Mouse (Mus musculus) C2C12 (cell line): ENCODE measurements around the gene Capzb. TPM values are rescaled to one million over a fixed set of nuclear protein-coding genes. Genes with fewer than 3 reads are reported as not detected.

Source experiments
- H3K27me3 ChIP-seq: one replicate; pipeline ENCODE4 v1.6.1; 2011; ENCODE audit not compliant: control insufficient read depth, insufficient read depth, insufficient read length
- H3K36me3 ChIP-seq: one replicate; pipeline ENCODE4 v1.6.1; 2011; ENCODE audit not compliant: control insufficient read depth, insufficient read depth
- H3K4me3 ChIP-seq: one replicate; pipeline ENCODE4 v1.5.1; 2011; ENCODE audit warnings: mild to moderate bottlenecking, control low read depth; ENCODE audit not compliant: poor library complexity, insufficient read depth, severe bottlenecking
- H3K79me2 ChIP-seq: one replicate; pipeline ENCODE4 v1.6.1; 2011; ENCODE audit not compliant: control insufficient read depth, insufficient read depth
- H3K79me3 ChIP-seq: one replicate; pipeline ENCODE4 v1.6.1; 2011; ENCODE audit warnings: low read depth, control low read depth
- H3ac ChIP-seq: one replicate; pipeline ENCODE3; 2011; ENCODE audit warnings: low read depth; ENCODE audit not compliant: control insufficient read depth, insufficient read length
- CEBPB ChIP-seq: IDR thresholded peaks from one replicate; pipeline ENCODE4 v1.6.1; 2011; ENCODE audit warnings: low read depth, mild to moderate bottlenecking, control low read depth, moderate library complexity
- CTCF ChIP-seq: IDR thresholded peaks from one replicate; pipeline ENCODE4 v1.5.1; 2011; ENCODE audit not compliant: control insufficient read depth, insufficient read depth, insufficient read length
- FOSL1 ChIP-seq: IDR thresholded peaks from one replicate; pipeline ENCODE4 v1.8.0; 2011; ENCODE audit warnings: mild to moderate bottlenecking, low read length; ENCODE audit not compliant: poor library complexity, insufficient read depth, severe bottlenecking
- MAX ChIP-seq: IDR thresholded peaks from one replicate; pipeline ENCODE4 v1.6.1; 2011; ENCODE audit warnings: mild to moderate bottlenecking, control low read depth
- MYOD1 ChIP-seq: IDR thresholded peaks from one replicate; pipeline ENCODE4 v1.6.1; 2011; ENCODE audit warnings: low read depth; ENCODE audit not compliant: control insufficient read depth, insufficient read length
- MYOG ChIP-seq: IDR thresholded peaks from one replicate; pipeline ENCODE4 v1.6.1; 2011; ENCODE audit not compliant: control insufficient read depth, insufficient read length; ENCODE audit errors: extremely low read depth
- USF1 ChIP-seq: IDR thresholded peaks from one replicate; pipeline ENCODE4 v1.6.1; 2011; ENCODE audit warnings: low read depth, mild to moderate bottlenecking, control low read depth, moderate library complexity
- polyA plus RNA-seq: library from polyadenylated mRNA; unstranded; fragments of >200 nt; fragmentation: generic; extraction: Trizol; gene quantifications from one replicate; pipeline ENCODE4 v1.2.1, GENCODE M21; 2012; ENCODE audit warnings: missing spikeins

Gene Capzb
- polyA plus RNA-seq, 1 experiment: 362 TPM

- Histone ChIP-seq H3K36me3 (peaks cover 51% of the 10 kb centered on the region), H3K79me2 (no peaks in the 10 kb centered on the region), H3K27me3 (no peaks in the 10 kb centered on the region), H3K79me3 (no peaks in the 10 kb centered on the region), H3ac (no peak overlapping the region), H3K4me3 (no peak overlapping the region)
- TF ChIP-seq MYOG (no peak), MAX (no peak), CTCF (no peak), FOSL1 (no peak), USF1 (no peak), CEBPB (no peak), MYOD1 (no peak)
Measured at GRCm38 (mm10) chr4:139292038-139292437, 99.3 kb downstream of the Capzb start.

DNA sequence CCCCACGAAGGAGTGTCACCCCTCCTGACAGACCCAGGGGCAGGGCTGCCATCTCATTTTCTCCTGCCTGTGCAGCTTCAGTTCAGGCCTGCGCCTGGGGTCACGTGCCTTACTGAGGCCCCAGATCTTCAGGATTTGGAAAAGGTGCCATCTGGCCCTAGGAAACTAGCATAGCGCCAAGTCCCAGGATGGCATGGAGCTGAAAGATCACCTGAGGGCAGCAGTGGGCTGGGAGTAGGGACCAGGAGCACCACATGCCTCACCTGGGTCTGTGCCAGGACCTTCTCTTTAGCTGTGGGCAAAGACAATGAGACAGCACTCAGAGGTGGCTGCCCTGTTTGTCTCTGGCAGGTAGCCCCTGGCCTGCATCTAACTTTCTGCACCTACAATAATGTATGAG lies 104.9 kb downstream of the Capzb start:
- no peak overlapping the region for H3ac ChIP-seq
- no peak overlapping the region for H3K4me3 ChIP-seq
- H3K79me2 ChIP-seq: no peaks in the 10 kb centered on the region
- no peaks in the 10 kb centered on the region for H3K27me3 ChIP-seq
- H3K79me3 ChIP-seq: no peaks in the 10 kb centered on the region
- TF ChIP-seq MAX (no peak), CEBPB (no peak), CTCF (no peak), MYOD1 (no peak), MYOG (no peak), USF1 (no peak), FOSL1 (no peak)
- H3K36me3 ChIP-seq: no peaks in the 10 kb centered on the region

GRCm38 (mm10) chr4:139298671-139299366 lies 106.1 kb downstream of the Capzb start:
- H3K79me2 ChIP-seq: no peaks in the 10 kb centered on the region
- no peaks in the 10 kb centered on the region for H3K36me3 ChIP-seq
- H3K4me3 ChIP-seq: no peak overlapping the region
- no peak overlapping the region for H3ac ChIP-seq
- TF ChIP-seq MAX (no peak), MYOD1 (no peak), CEBPB (no peak), MYOG (no peak), USF1 (no peak), CTCF (no peak), FOSL1 (no peak)
- no peaks in the 10 kb centered on the region for H3K27me3 ChIP-seq
- no peaks in the 10 kb centered on the region for H3K79me3 ChIP-seq

DNA sequence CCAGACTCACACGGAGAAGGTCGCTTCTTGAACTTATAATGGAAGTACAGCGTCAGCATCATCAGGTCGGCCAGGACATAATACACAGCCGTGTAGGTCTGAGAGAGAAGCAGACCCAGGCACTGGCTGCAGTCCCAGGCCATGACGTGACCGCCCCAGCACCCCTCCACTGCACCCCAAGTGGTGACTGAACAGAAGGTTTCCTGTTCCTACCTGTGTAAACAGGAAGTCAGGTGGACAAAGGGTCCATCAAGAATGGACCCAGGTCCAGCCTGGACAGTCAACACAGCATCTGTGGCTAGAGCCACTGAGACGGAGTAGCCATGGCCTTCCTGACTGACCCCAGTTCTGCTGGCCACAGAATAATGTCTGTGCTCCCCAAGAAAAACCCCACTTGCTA lies 109.1 kb downstream of the Capzb start:
- Histone ChIP-seq H3K4me3 (no peak overlapping the region), H3ac (no peak overlapping the region), H3K79me3 (no peaks in the 10 kb centered on the region), H3K36me3 (no peaks in the 10 kb centered on the region), H3K27me3 (no peaks in the 10 kb centered on the region), H3K79me2 (no peaks in the 10 kb centered on the region)
- TF ChIP-seq MAX (no peak), USF1 (no peak), FOSL1 (no peak), CEBPB (no peak), MYOD1 (no peak), CTCF (no peak), MYOG (no peak)

DNA sequence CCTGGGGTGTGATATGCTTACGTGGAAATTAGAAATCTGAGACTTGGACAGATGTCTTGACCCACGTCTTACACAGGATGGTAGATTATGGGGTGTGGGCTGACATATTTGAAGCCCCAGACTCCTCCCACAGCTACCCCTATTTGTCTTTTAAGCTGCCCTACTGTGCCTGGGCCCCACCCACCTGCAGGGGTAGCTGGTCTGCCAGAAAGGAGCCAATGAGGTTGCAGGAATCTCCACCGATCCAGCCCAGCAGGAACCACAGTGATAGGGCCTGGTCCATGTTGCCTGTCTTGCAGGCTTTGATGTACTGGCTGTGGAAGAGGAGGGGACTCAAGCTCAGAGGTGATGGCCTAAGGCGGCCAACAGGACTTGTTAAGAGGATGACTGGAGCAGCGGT lies 109.5 kb downstream of the Capzb start:
- Histone ChIP-seq H3K4me3 (no peak overlapping the region), H3ac (no peak overlapping the region), H3K36me3 (no peaks in the 10 kb centered on the region), H3K27me3 (no peaks in the 10 kb centered on the region), H3K79me2 (no peaks in the 10 kb centered on the region), H3K79me3 (no peaks in the 10 kb centered on the region)
- TF ChIP-seq MYOD1 (no peak), CEBPB (no peak), USF1 (no peak), MAX (no peak), MYOG (no peak), CTCF (no peak), FOSL1 (no peak)

DNA sequence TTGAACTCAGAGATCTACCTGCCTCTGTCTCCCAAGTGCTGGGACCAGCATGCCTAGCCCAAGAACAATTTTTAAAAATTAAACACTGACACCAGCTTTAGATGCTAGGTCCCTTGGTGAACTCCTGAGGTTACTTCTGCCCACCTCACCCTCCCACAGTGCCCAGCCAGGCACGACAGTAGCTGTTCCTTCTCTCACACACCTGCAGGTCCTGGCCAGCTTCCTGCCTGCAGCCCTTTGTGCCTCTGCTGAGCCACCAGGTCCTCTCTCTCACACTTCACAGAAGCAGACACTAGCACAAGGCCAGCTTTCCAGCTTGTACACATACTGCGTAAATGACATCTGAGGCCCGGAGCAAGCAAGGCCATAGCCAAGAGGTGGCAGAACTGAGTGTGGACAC lies 112.8 kb downstream of the Capzb start:
- TF ChIP-seq CTCF (no peak), FOSL1 (no peak), MYOD1 (no peak), CEBPB (no peak), MAX (no peak), MYOG (no peak), USF1 (no peak)
- Histone ChIP-seq H3K79me2 (no peaks in the 10 kb centered on the region), H3K36me3 (no peaks in the 10 kb centered on the region), H3K4me3 (no peak overlapping the region), H3K79me3 (no peaks in the 10 kb centered on the region), H3ac (no peak overlapping the region), H3K27me3 (no peaks in the 10 kb centered on the region)
